Mouse (Mus musculus) yolk sac, embryonic 10.5 days (tissue): ENCODE measurements around the gene Olfr994.

Experiments used
- DNase-seq: peaks from one replicate; pipeline ENCODE4 v3.0.0-alpha.2; 2017; ENCODE audit warnings: low spot score

Gene Olfr994

DNA sequence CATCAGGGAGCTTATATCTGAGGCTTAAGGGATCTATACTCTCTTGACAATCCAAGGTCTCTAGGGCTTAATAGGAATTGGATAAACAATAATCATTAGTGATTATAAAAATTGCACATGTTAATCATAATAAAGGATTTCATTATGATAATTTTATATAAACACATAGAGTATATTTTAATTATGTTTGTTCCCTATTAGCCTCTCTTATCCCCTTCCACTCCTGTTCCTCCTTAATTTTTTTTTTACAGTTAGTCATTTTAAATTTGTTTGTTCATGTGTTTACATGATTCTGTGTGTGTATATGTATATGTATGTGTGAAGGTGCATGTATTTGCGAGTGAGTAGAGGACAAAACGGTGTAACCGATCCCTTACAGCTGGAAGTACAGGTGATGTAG is at the start of gene Olfr994:
Gene Olfr994, minus strand, starts transcription at position 101 of the 400 bp plus-strand sequence.
- no peak for DNase-seq

DNA sequence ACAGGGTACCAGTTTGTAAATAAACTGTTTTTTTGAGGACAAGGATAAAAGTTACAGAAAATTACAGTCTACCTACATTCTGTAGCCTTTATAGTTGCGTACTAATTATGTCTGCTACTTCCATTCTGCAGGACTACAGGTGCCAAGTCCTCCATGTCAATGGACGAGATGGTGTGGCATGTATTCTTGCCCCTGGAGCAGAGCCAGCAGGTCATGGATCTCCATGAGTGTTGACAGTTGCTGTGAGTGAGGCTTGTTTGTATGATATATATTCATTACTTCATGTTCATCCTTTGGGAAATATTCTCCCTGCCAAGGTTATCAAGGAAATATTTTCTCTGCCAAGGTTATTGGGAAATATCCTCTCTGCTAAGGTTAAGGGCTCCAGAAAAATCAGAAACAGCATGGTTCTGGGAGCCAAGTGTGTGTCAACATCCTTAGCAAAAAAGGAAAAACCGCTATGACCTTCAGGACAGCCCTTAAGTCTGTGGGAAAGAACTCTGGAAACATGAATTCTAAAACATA is 30.6 kb upstream of the Olfr994 start:
- DNase-seq = no peak

DNA sequence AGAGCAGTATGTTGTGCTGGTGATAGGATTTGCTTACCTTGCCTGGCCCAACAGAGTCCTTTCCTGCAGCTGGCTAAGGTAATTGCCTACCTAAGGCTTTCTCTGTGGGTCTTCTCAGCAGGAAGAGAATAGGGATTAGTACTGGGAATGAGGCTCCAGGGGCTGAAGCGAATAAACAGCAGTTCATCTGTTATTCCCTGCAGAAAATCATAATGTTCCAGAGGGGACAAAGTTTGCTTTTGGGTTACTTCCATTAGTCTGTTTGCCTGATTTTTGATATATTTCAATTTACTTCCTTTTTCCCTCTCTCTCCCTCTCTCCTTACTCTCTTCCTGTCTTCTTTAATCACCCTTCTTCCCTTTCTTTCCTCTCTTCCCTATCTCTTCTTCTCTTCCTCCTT is 7.3 kb upstream of the Olfr994 start, which contains the start of gene Olfr995:
Gene Olfr995, minus strand, starts transcription at position 101 of the 400 bp plus-strand sequence.
- no peak for DNase-seq

DNA sequence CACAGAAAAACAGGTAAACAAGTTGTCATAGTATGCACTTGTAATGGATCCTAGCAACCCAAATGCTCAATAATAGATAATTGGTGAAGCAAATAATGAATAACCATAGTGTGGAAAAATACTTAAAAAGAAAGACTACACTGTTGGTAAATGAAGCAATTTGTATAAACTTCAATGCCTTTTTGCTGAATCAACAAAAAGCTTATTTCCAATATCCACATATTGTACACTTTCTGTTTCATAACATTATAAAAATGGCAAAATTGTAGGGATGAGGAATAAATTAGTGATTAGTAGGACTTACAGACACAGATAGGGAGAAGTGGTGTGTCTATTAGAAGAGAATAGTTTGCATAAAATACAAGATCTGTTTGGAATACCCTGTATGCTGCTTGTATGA is 6.3 kb upstream of the Olfr994 start:
- DNase-seq = no peak

DNA sequence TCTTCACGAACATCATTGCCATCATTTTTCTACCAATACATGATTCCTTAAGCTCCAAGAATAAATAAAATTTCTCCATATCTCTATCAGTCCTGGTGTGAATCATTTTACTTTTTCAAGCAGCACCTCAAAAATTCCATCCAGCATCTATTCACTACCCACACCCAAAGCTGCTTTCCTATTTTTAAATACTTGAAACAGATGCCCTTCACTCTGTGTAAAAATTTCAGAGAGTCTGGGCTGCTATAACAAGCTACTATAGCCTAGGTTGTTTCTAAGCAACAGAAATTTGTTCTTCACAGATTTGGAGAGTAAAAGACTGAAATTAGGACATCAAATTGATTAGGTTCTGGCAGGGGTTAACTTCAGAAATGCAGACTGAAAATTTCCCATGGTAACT is 10.4 kb downstream of the Olfr994 start:
- DNase-seq = no peak

DNA sequence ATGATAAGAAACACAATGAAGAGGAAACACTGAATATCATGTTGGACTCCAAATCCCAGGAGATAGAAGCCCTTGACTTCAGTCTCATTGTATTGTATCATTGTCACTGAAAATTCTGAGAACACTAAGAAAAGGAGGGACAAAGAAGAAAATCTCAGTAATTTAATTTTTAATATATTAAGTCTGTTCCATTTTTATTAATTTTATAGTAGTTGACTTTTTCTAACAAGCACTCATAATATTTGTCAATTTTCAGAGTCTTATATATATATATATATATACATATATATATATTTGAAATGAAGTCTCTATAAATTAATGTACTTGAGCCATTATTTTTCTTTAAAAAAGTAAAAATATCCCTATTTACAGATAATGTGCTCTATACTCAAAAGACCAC is 21.5 kb downstream of the Olfr994 start, which contains the start of gene Olfr993:
Gene Olfr993, minus strand, starts transcription at position 101 of the 400 bp plus-strand sequence.
- DNase-seq = no peak

DNA sequence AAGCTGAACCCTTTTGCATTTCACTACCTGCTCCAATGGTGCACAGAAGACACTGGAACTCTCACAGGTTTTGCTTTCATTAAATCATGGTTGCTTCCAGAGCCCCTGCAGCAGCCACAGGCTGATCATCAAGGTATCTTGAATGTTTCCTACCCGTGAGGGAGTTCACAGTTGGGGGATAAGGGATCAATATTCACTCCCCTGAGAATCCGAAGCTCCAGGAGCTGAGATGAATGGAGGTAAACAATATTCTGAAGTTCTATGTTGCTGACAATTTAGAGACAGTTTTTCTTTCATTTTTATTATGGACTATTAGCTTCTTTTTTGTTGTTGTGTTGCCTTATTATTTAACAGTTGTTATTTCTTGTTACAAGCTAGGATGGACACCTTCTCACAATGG is 26.9 kb downstream of the Olfr994 start, which contains the start of gene Olfr992:
Gene Olfr992, minus strand, starts transcription at position 101 of the 400 bp plus-strand sequence.
- no peak for DNase-seq
